Mouse (Mus musculus) kidney, postnatal 0 days (tissue): ENCODE measurements around the gene Ddb1. TPM values are rescaled to one million over a fixed set of nuclear protein-coding genes. Genes with fewer than 3 reads are reported as not detected.

Experiments used
- ATAC-seq: fragments of 200-750 bp; cut with Nextera tagmentation; replicated peaks from 2 replicates; pipeline ENCODE4 v1.8.0; 2017; ENCODE audit warnings: low read depth, moderate number of reproducible peaks, moderate TSS enrichment, moderate library complexity; ENCODE audit not compliant: low FRiP score
- DNase-seq: peaks from one replicate; pipeline ENCODE4 v3.0.0-alpha.2; 2016; ENCODE audit warnings: low spot score
- H3K27ac ChIP-seq: fragments of 300-500 bp; sonication (generic); 2 replicates; pipeline ENCODE4 v1.5.1; 2014; ENCODE audit warnings: mild to moderate bottlenecking
- H3K27me3 ChIP-seq: fragments of 300-500 bp; sonication (generic); 2 replicates; pipeline ENCODE4 v1.6.1; 2014; ENCODE audit warnings: low read length, mixed read lengths; ENCODE audit not compliant: insufficient read depth
- H3K36me3 ChIP-seq: fragments of 300-500 bp; sonication (generic); 2 replicates; pipeline ENCODE4 v1.6.1; 2014; ENCODE audit warnings: low read length, mixed read lengths; ENCODE audit not compliant: insufficient read depth
- H3K4me1 ChIP-seq: fragments of 300-500 bp; sonication (generic); replicated peaks from 2 replicates; pipeline ENCODE4 v1.6.1; 2014; ENCODE audit warnings: antibody characterized with exemption, low read length, mixed read lengths; ENCODE audit not compliant: insufficient read depth
- H3K4me2 ChIP-seq: fragments of 300-500 bp; sonication (generic); 2 replicates; pipeline ENCODE4 v1.6.1; 2014; ENCODE audit warnings: mild to moderate bottlenecking, low read length, moderate library complexity, mixed read lengths
- H3K4me3 ChIP-seq: fragments of 300-500 bp; sonication (generic); replicated peaks from 2 replicates; pipeline ENCODE4 v1.5.1; 2014; ENCODE audit warnings: low read depth, low read length
- H3K9ac ChIP-seq: fragments of 300-500 bp; sonication (generic); 2 replicates; pipeline ENCODE4 v1.6.1; 2014; ENCODE audit warnings: low read depth, low read length
- H3K9me3 ChIP-seq: fragments of 300-500 bp; sonication (generic); replicated peaks from 2 replicates; pipeline ENCODE4 v1.6.1; 2016; ENCODE audit warnings: low read length, inconsistent platforms, mixed read lengths
- CTCF ChIP-seq: IDR thresholded peaks from 2 replicates; pipeline ENCODE4 v1.5.1; 2016; ENCODE audit warnings: antibody characterized with exemption, low read depth, mild to moderate bottlenecking, moderate library complexity
- WGBS: fragments of 180-500 bp; shearing (Covaris S2); extraction: QIAGEN DNeasy Blood & Tissue Kit; methylation state at CpG from one replicate; pipeline ENCODE4 v1.1.7; 2014; 5-methylcytosine and 5-hydroxymethylcytosine counted together
- polyA plus RNA-seq: library from polyadenylated mRNA; unstranded; fragments of >200 nt; fragmentation: Nextera tagmentation; extraction: Ambion mirVana; gene quantifications from 2 replicates; pipeline ENCODE4 v1.2.1, GENCODE M21; 2015

Gene Ddb1
- polyA plus RNA-seq, 1 experiment from 2014 or later = 205 TPM

- Histone ChIP-seq H3K9me3 (no peaks in the 10 kb centered on the region), H3K4me3 (no peak overlapping the region), H3K27me3 (no peaks in the 10 kb centered on the region), H3K36me3 (no peaks in the 10 kb centered on the region), H3K9ac (no peak overlapping the region), H3K27ac (no peak overlapping the region), H3K4me1 (no peaks in the 10 kb centered on the region), H3K4me2 (no peak overlapping the region)
- DNase-seq (no peak), ATAC-seq (no peak)
- TF ChIP-seq CTCF = no peak
- 58% methylated on average over 3 of the region's 3 CpGs for WGBS
Measured at GRCm38 (mm10) chr19:10665093-10665492, 60.0 kb downstream of the Ddb1 start.

DNA sequence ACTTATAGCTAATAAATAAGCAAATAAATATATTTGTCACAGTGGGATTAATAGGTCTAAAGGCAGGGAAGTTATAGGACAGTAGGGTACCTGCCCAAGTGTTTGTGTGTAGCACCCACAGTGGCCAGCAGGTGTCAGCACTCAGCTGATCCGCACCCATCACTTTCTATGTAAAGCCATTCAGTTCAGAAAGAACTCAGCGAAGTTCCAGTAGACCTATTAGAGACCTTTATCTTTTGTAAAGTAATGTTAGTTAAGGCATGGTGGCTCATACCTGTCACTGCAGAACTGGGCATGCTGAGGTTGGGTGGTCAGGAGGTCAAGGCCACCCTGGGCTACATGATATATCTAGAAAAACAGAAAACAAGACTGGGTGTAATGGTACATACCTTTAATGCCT lies 60.4 kb downstream of the Ddb1 start:
- Histone ChIP-seq H3K9ac (no peak overlapping the region), H3K4me2 (no peak overlapping the region), H3K36me3 (no peaks in the 10 kb centered on the region), H3K4me1 (no peaks in the 10 kb centered on the region), H3K27ac (no peak overlapping the region), H3K9me3 (no peaks in the 10 kb centered on the region), H3K27me3 (no peaks in the 10 kb centered on the region), H3K4me3 (no peak overlapping the region)
- DNase-seq (peak; percentile 83), ATAC-seq (0 out of 2 replicates have a peak, but pooled peaks have one; percentile 42)
- 12% methylated on average over 2 of the region's 2 CpGs for WGBS
- TF ChIP-seq CTCF = peak; percentile 93

DNA sequence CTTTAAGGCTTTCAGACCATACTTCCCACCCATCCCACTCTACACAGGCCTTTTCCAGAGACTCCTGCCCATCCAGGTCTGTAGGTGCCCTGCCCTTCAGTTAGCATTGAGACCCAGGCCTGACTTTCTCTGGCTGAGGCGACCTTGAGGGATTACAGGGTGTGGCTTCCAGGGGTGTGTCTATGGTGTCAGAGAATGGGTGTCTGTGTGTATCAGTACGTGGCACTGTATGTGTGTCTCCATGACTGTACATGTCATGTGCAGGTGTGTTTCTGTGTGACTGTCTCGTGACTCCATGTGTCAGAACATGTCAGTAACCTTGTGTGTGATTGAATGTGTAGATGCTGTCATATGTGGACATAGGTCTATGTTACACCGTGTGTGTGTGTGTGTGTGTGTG lies 66.2 kb downstream of the Ddb1 start:
- Histone ChIP-seq H3K4me2 (no peak overlapping the region), H3K9me3 (no peaks in the 10 kb centered on the region), H3K4me1 (no peaks in the 10 kb centered on the region), H3K36me3 (no peaks in the 10 kb centered on the region), H3K9ac (no peak overlapping the region), H3K4me3 (no peak overlapping the region), H3K27me3 (no peaks in the 10 kb centered on the region), H3K27ac (no peak overlapping the region)
- ATAC-seq = no peak
- TF ChIP-seq CTCF = no peak
- WGBS = 85% methylated on average over 4 of the region's 4 CpGs
- DNase-seq = no peak

DNA sequence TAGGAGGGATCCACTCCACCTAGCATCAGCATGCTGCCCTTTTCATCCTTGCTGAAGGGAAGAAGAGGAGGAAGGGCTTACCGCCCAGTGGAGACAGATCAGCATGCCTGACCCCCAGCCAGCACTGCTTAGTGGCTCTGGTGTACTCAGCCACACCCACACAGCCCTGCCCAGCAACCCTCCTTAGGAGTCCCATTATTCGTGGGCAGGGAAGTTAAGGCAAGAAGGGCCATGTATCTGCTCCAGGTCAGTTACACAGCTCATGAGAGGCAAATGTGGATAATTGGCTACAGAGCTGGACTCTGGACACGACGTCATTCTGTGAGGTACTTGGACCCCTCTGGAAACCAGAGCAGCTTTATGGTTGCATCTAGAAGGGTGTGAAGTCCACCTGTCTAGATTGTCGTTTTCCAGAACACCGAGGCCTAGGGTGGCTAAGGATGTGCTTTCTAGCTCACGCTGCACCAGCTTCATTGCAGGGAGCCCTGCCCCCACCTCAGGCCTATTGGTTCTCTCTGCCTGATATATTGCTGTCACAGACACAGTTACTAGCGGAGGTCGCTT lies 66.8 kb downstream of the Ddb1 start:
- Histone ChIP-seq H3K4me3 (no peak overlapping the region), H3K9ac (no peak overlapping the region), H3K4me2 (no peak overlapping the region), H3K27me3 (no peaks in the 10 kb centered on the region), H3K9me3 (no peaks in the 10 kb centered on the region), H3K27ac (no peak overlapping the region), H3K36me3 (no peaks in the 10 kb centered on the region), H3K4me1 (no peaks in the 10 kb centered on the region)
- DNase-seq = no peak
- 55% methylated on average over 9 of the region's 9 CpGs for WGBS
- ATAC-seq = 0 out of 2 replicates have a peak, but pooled peaks have one; percentile 5
- no peak for TF ChIP-seq CTCF

DNA sequence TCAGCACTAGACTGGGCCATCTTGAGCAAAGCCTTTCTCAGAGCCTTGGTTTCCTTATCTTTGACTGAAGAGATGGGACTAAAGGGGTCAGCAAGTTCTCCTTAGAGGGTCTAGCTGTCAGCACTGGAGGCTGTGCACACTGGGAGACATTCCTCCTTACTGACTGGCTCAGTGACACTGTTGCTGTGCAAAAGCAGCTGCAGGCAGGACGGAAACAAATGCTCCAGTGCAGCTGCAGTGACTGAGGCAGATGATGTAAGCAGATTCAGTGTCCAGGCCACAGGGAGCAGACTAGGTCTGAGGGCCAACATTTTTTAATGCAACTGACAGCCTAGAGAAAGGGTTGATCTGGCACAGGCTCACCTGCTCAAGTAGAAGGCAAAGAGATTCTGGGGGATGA lies 68.1 kb downstream of the Ddb1 start:
- Histone ChIP-seq H3K4me1 (no peaks in the 10 kb centered on the region), H3K4me2 (no peak overlapping the region), H3K9ac (no peak overlapping the region), H3K9me3 (no peaks in the 10 kb centered on the region), H3K36me3 (no peaks in the 10 kb centered on the region), H3K27ac (no peak overlapping the region), H3K27me3 (no peaks in the 10 kb centered on the region), H3K4me3 (no peak overlapping the region)
- no peak for ATAC-seq
- 59% methylated on average over 1 of the region's 1 CpGs for WGBS
- no peak for DNase-seq
- TF ChIP-seq CTCF = no peak

- Histone ChIP-seq H3K36me3 (no peaks in the 10 kb centered on the region), H3K9ac (no peak overlapping the region), H3K27me3 (no peaks in the 10 kb centered on the region), H3K4me3 (no peak overlapping the region), H3K4me1 (no peaks in the 10 kb centered on the region), H3K27ac (no peak overlapping the region), H3K4me2 (no peak overlapping the region), H3K9me3 (no peaks in the 10 kb centered on the region)
- 80% methylated on average over 16 of the region's 16 CpGs for WGBS
- no peak for ATAC-seq
- no peak for TF ChIP-seq CTCF
- no peak for DNase-seq
Measured at GRCm38 (mm10) chr19:10676656-10677055, 71.5 kb downstream of the Ddb1 start.
